Mouse (Mus musculus) C2C12 (cell line): ENCODE results near the gene Ankrd50.

Source experiments
- CEBPB ChIP-seq: IDR thresholded peaks from one replicate; pipeline ENCODE4 v1.6.1; 2011; ENCODE audit warnings: low read depth, mild to moderate bottlenecking, control low read depth, moderate library complexity
- CTCF ChIP-seq: IDR thresholded peaks from one replicate; pipeline ENCODE4 v1.5.1; 2011; ENCODE audit not compliant: control insufficient read depth, insufficient read depth, insufficient read length
- USF1 ChIP-seq: IDR thresholded peaks from one replicate; pipeline ENCODE4 v1.6.1; 2011; ENCODE audit warnings: low read depth, mild to moderate bottlenecking, control low read depth, moderate library complexity

DNA sequence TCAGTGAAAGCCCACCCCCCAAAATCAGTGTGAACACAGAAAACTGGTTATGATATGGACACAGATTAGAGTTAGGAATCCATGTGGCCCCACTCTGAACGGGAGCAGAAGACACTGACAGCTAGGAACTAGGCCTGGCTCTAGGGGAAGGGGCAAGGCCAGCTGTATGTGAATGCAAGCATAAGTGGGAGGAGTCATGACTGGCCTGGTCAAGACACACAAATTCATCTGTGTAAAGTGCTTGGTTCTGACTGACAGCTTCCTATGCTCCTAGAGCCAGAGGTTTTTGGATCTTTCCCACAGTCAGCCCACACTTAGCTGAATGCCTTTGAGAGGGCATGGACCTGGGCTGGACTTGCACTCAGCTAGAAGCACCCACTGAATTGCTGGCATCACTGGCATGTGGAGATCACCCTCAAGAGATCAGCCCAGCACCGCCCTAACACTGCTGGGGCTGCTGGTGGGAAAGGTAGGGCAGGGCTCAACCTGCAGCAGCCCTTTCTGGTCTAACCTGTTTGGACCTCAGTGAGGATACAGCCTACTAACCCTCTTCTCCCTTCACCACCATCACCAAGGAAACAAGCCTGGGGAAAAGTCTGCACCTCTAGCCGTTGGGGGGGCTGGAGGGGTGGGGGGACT is 69.2 kb downstream of the Ankrd50 start:
- no peak for TF ChIP-seq CTCF
- TF ChIP-seq USF1 = no peak
- no peak for TF ChIP-seq CEBPB
